Mouse (Mus musculus) limb, embryonic 14.5 days (tissue): ENCODE measurements around the gene Plpp7. TPM values are rescaled to one million over a fixed set of nuclear protein-coding genes. Genes with fewer than 3 reads are reported as not detected.

Source experiments
- ATAC-seq: fragments of 200-750 bp; cut with Nextera tagmentation; 2 replicates; pipeline ENCODE4 v1.8.0; 2017; ENCODE audit warnings: low read depth, moderate number of reproducible peaks, moderate TSS enrichment; ENCODE audit not compliant: low FRiP score
- DNase-seq: peaks from one replicate; pipeline ENCODE4 v3.0.0-alpha.2; 2015; ENCODE audit warnings: low spot score
- H3K27ac ChIP-seq: fragments of 300-500 bp; sonication (generic); replicated peaks from 2 replicates; pipeline ENCODE4 v1.5.1; 2014; ENCODE audit warnings: low read depth, mild to moderate bottlenecking, low read length, moderate library complexity, mixed read lengths
- H3K27me3 ChIP-seq: fragments of 300-500 bp; sonication (generic); 2 replicates; pipeline ENCODE4 v1.6.1; 2014; ENCODE audit warnings: low read length, mixed read lengths; ENCODE audit not compliant: control insufficient read depth, insufficient read depth
- H3K36me3 ChIP-seq: fragments of 300-500 bp; sonication (generic); 2 replicates; pipeline ENCODE4 v1.6.1; 2014; ENCODE audit warnings: mild to moderate bottlenecking, low read length, moderate library complexity, mixed read lengths; ENCODE audit not compliant: control insufficient read depth, insufficient read depth
- H3K4me1 ChIP-seq: fragments of 300-500 bp; sonication (generic); 2 replicates; pipeline ENCODE4 v1.6.1; 2014; ENCODE audit warnings: antibody characterized with exemption, low read length, mixed read lengths; ENCODE audit not compliant: control insufficient read depth, insufficient read depth
- H3K4me2 ChIP-seq: fragments of 300-500 bp; sonication (generic); replicated peaks from 2 replicates; pipeline ENCODE4 v1.6.1; 2014; ENCODE audit warnings: low read depth, mild to moderate bottlenecking, low read length, moderate library complexity; ENCODE audit not compliant: severe bottlenecking
- H3K4me3 ChIP-seq: fragments of 300-500 bp; sonication (generic); replicated peaks from 2 replicates; pipeline ENCODE4 v1.5.1; 2014; ENCODE audit warnings: low read length
- H3K9ac ChIP-seq: fragments of 300-500 bp; sonication (generic); 2 replicates; pipeline ENCODE4 v1.6.1; 2014; ENCODE audit warnings: mild to moderate bottlenecking, low read depth, low read length, moderate library complexity; ENCODE audit not compliant: severe bottlenecking
- H3K9me3 ChIP-seq: fragments of 300-500 bp; sonication (generic); 2 replicates; pipeline ENCODE4 v1.6.1; 2016; ENCODE audit warnings: low read length; ENCODE audit not compliant: control insufficient read depth
- POLR2A ChIP-seq: fragments of 200-500 bp; IDR thresholded peaks from 2 replicates; pipeline ENCODE4 v1.8.0; 2012; ENCODE audit warnings: inconsistent platforms, mild to moderate bottlenecking, moderate library complexity, borderline replicate concordance; ENCODE audit not compliant: insufficient read depth, insufficient read length; ENCODE audit errors: extremely low read depth
- WGBS: fragments of 180-500 bp; shearing (Covaris S2); extraction: QIAGEN DNeasy Blood & Tissue Kit; methylation state at CpG from one replicate; pipeline ENCODE4 v1.1.7; 2014; 5-methylcytosine and 5-hydroxymethylcytosine counted together
- polyA plus RNA-seq, 2 experiments: library from polyadenylated mRNA; depleted of rRNA in 1 of 2; stranded (reverse) in 1 of 2; unstranded in 1 of 2; fragments of >200 nt; fragmentation: Nextera tagmentation in 1 of 2; extraction: Ambion mirVana in 1 of 2; gene quantifications; 2 replicates each; pipeline versions ENCODE4 v1.2.1 to v1.2.3; 2012 to 2014

Gene Plpp7
- polyA plus RNA-seq (2012; rRNA removed) (11.7 and 15.1 TPM in 2 replicates), polyA plus RNA-seq (2014; fragmentation: Nextera tagmentation; extraction: Ambion mirVana) (8.9 and 10.0 TPM in 2 replicates)

- no peaks in the 10 kb centered on the region for H3K9me3 ChIP-seq
- H3K4me3 ChIP-seq, result peak within 1 kb of the TSS; percentile 27
- H3K4me2 ChIP-seq, result peak within 1 kb of the TSS; percentile 44
- DNase-seq (peak; percentile 73), ATAC-seq (peak; percentile 90)
- no peaks in the 10 kb centered on the region for H3K27me3 ChIP-seq
- H3K4me1 ChIP-seq, result no peaks in the 10 kb centered on the region
- 56% methylated on average over 22 of the region's 22 CpGs for WGBS
- no peaks in the 10 kb centered on the region for H3K36me3 ChIP-seq
- H3K27ac ChIP-seq, result no peak within 1 kb of the TSS
- H3K9ac ChIP-seq, result peak within 1 kb of the TSS; percentile 55
- TF ChIP-seq POLR2A, result no peak
Measured at GRCm38 (mm10) chr2:32095351-32096121, at the start of gene Plpp7. Gene Plpp7, plus strand, starts transcription at chr2:32095528.

DNA sequence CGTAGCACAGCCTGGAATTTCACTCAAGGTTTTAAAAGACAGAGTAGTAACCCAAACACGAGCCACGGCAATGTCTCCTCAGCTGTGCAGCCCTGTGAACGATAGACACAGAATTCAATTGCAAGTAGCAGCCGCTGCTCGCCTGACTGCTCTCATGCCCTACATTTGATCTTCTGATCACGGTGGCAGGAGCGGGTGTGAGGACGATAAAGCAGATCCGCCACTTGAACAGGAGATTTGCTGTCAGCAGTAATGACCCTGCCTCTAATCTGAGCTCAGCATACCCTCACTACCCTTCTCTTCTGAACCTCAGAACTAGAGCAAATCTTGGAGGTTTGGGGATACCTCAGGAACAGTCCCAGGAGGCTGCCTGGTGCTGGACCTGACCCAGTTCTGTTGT lies 49.3 kb upstream of the Plpp7 start:
- H3K27ac ChIP-seq, result no peak overlapping the region
- no peaks in the 10 kb centered on the region for H3K9me3 ChIP-seq
- DNase-seq (no peak), ATAC-seq (no peak)
- peaks cover 5% of the 10 kb centered on the region; the same call in 1 of the 2 replicates for H3K4me1 ChIP-seq
- no peak overlapping the region for H3K4me2 ChIP-seq
- H3K4me3 ChIP-seq, result no peak overlapping the region
- peaks cover 90% of the 10 kb centered on the region for H3K36me3 ChIP-seq
- no peak for TF ChIP-seq POLR2A
- 84% methylated on average over 10 of the region's 10 CpGs for WGBS
- no peaks in the 10 kb centered on the region for H3K27me3 ChIP-seq
- no peak overlapping the region for H3K9ac ChIP-seq

GRCm38 (mm10) chr2:32047323-32047722 lies 48.0 kb upstream of the Plpp7 start:
- TF ChIP-seq POLR2A, result no peak
- Histone ChIP-seq H3K9ac (no peak overlapping the region), H3K27me3 (no peaks in the 10 kb centered on the region), H3K4me2 (no peak overlapping the region), H3K9me3 (no peaks in the 10 kb centered on the region), H3K36me3 (peaks cover 92% of the 10 kb centered on the region), H3K27ac (no peak overlapping the region), H3K4me1 (peaks cover 5% of the 10 kb centered on the region; the same call in 1 of the 2 replicates), H3K4me3 (no peak overlapping the region)
- WGBS, result 72% methylated on average over 10 of the region's 10 CpGs
- ATAC-seq (no peak), DNase-seq (no peak)

DNA sequence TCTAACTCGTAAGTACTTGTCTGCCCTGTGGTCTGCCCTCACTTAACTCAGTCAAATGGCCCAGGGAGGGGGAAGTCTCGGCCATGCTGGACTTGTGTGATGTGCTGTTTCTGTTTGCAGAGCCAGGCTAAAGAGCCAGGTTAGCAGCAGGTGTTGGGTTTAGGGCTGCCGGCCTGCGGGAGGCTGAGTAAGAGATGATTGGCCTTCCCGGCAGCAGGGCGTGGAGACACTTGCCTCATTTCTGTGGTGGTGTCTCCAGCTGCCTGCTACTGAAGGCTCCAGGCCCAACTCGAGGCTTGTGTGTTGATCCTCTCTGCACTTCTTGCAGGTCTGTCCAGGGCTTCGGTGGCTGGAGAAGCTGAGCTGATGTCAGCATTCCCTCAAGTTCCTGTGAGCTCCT lies 43.5 kb upstream of the Plpp7 start:
- Histone ChIP-seq H3K4me1 (peaks cover 5% of the 10 kb centered on the region; the same call in 1 of the 2 replicates), H3K4me2 (no peak overlapping the region), H3K9ac (no peak overlapping the region), H3K4me3 (no peak overlapping the region), H3K27ac (no peak overlapping the region), H3K27me3 (no peaks in the 10 kb centered on the region), H3K9me3 (no peaks in the 10 kb centered on the region), H3K36me3 (peaks cover 58% of the 10 kb centered on the region)
- ATAC-seq (no peak), DNase-seq (no peak)
- TF ChIP-seq POLR2A, result no peak
- WGBS, result 84% methylated on average over 8 of the region's 8 CpGs

- WGBS, result 92% methylated on average over 7 of the region's 7 CpGs
- Histone ChIP-seq H3K27me3 (no peaks in the 10 kb centered on the region), H3K36me3 (peaks cover 52% of the 10 kb centered on the region), H3K9ac (no peak overlapping the region), H3K4me3 (no peak overlapping the region), H3K4me1 (no peaks in the 10 kb centered on the region), H3K4me2 (no peak overlapping the region), H3K9me3 (no peaks in the 10 kb centered on the region), H3K27ac (no peak overlapping the region)
- DNase-seq (no peak), ATAC-seq (no peak)
- no peak for TF ChIP-seq POLR2A
Measured at GRCm38 (mm10) chr2:32052418-32052817, 42.9 kb upstream of the Plpp7 start.
